Mouse (Mus musculus): Measurements from ENCODE around the gene Klk10. TPM values are rescaled to one million over a fixed set of nuclear protein-coding genes. Genes with fewer than 3 reads are reported as not detected.

Gene Klk10
- polyA plus RNA-seq (2012; rRNA removed): not detected in 2 replicates

- H3K36me3 ChIP-seq (ENCODE audit: control insufficient read depth, insufficient read depth, low read length): no peaks in the 10 kb centered on the region
- TF ChIP-seq CTCF (IDR thresholded peaks at IDR 0.05; ENCODE audit: control insufficient read depth, insufficient read depth, insufficient replicate concordance, low read depth, low read length) (no peak), POLR2A (IDR thresholded peaks at IDR 0.05; ENCODE audit: control insufficient read depth, low read depth, low read length) (no peak)
- H3K27me3 ChIP-seq (ENCODE audit: control insufficient read depth, insufficient read depth, low read length): no peaks in the 10 kb centered on the region
- H3K27ac ChIP-seq (ENCODE audit: control insufficient read depth, insufficient read depth, low read depth, low read length): no peak within 1 kb of the TSS
- H3K4me3 ChIP-seq (ENCODE audit: control insufficient read depth, low read depth, low read length): no peak within 1 kb of the TSS
- peaks cover 9% of the 10 kb centered on the region for H3K4me1 ChIP-seq (ENCODE audit: control insufficient read depth, insufficient read depth, low read length)
These were observed at the start of gene Klk10 for GRCm38 (mm10) chr7:43780746-43781145. Gene Klk10 (plus strand): TSS chr7:43781035.

GRCm38 (mm10) chr7:43747788-43748187 is 33.0 kb upstream of the Klk10 start:
- no peak overlapping the region for H3K4me3 ChIP-seq (ENCODE audit: control insufficient read depth, low read depth, low read length)
- no peaks in the 10 kb centered on the region for H3K36me3 ChIP-seq (ENCODE audit: control insufficient read depth, insufficient read depth, low read length)
- TF ChIP-seq CTCF (IDR thresholded peaks at IDR 0.05; ENCODE audit: control insufficient read depth, insufficient read depth, insufficient replicate concordance, low read depth, low read length) (no peak), POLR2A (IDR thresholded peaks at IDR 0.05; ENCODE audit: control insufficient read depth, low read depth, low read length) (no peak)
- H3K27ac ChIP-seq (ENCODE audit: control insufficient read depth, insufficient read depth, low read depth, low read length): no peak overlapping the region
- H3K4me1 ChIP-seq (ENCODE audit: control insufficient read depth, insufficient read depth, low read length): no peaks in the 10 kb centered on the region
- H3K27me3 ChIP-seq (ENCODE audit: control insufficient read depth, insufficient read depth, low read length): no peaks in the 10 kb centered on the region

GRCm38 (mm10) chr7:43752806-43753205 is 28.0 kb upstream of the Klk10 start:
- Histone ChIP-seq H3K36me3 (ENCODE audit: control insufficient read depth, insufficient read depth, low read length) (no peaks in the 10 kb centered on the region), H3K27ac (ENCODE audit: control insufficient read depth, insufficient read depth, low read depth, low read length) (no peak overlapping the region), H3K4me3 (ENCODE audit: control insufficient read depth, low read depth, low read length) (no peak overlapping the region), H3K4me1 (ENCODE audit: control insufficient read depth, insufficient read depth, low read length) (no peaks in the 10 kb centered on the region), H3K27me3 (ENCODE audit: control insufficient read depth, insufficient read depth, low read length) (no peaks in the 10 kb centered on the region)
- TF ChIP-seq POLR2A (IDR thresholded peaks at IDR 0.05; ENCODE audit: control insufficient read depth, low read depth, low read length) (no peak), CTCF (IDR thresholded peaks at IDR 0.05; ENCODE audit: control insufficient read depth, insufficient read depth, insufficient replicate concordance, low read depth, low read length) (no peak)

- H3K27ac ChIP-seq (ENCODE audit: control insufficient read depth, insufficient read depth, low read depth, low read length): no peak overlapping the region
- H3K36me3 ChIP-seq (ENCODE audit: control insufficient read depth, insufficient read depth, low read length): no peaks in the 10 kb centered on the region
- H3K4me3 ChIP-seq (ENCODE audit: control insufficient read depth, low read depth, low read length): no peak overlapping the region
- H3K27me3 ChIP-seq (ENCODE audit: control insufficient read depth, insufficient read depth, low read length): no peaks in the 10 kb centered on the region
- TF ChIP-seq POLR2A (IDR thresholded peaks at IDR 0.05; ENCODE audit: control insufficient read depth, low read depth, low read length) (no peak), CTCF (IDR thresholded peaks at IDR 0.05; ENCODE audit: control insufficient read depth, insufficient read depth, insufficient replicate concordance, low read depth, low read length) (no peak)
- no peaks in the 10 kb centered on the region for H3K4me1 ChIP-seq (ENCODE audit: control insufficient read depth, insufficient read depth, low read length)
These were observed 14.4 kb upstream of the Klk10 start for GRCm38 (mm10) chr7:43766484-43766883.

- H3K36me3 ChIP-seq (ENCODE audit: control insufficient read depth, insufficient read depth, low read length): no peaks in the 10 kb centered on the region
- H3K4me3 ChIP-seq (ENCODE audit: control insufficient read depth, low read depth, low read length): no peak within 1 kb of the TSS
- H3K4me1 ChIP-seq (ENCODE audit: control insufficient read depth, insufficient read depth, low read length): peaks cover 4% of the 10 kb centered on the region
- H3K27me3 ChIP-seq (ENCODE audit: control insufficient read depth, insufficient read depth, low read length): no peaks in the 10 kb centered on the region
- no peak within 1 kb of the TSS for H3K27ac ChIP-seq (ENCODE audit: control insufficient read depth, insufficient read depth, low read depth, low read length)
- TF ChIP-seq CTCF (IDR thresholded peaks at IDR 0.05; ENCODE audit: control insufficient read depth, insufficient read depth, insufficient replicate concordance, low read depth, low read length) (no peak), POLR2A (IDR thresholded peaks at IDR 0.05; ENCODE audit: control insufficient read depth, low read depth, low read length) (no peak)
These were observed 12.2 kb upstream of the Klk10 start, which contains the start of gene Klk12 for GRCm38 (mm10) chr7:43768597-43768996. Gene Klk12 (plus strand): TSS chr7:43768897.

GRCm38 (mm10) chr7:43769636-43770035 is 11.2 kb upstream of the Klk10 start:
- no peak for TF ChIP-seq POLR2A (IDR thresholded peaks at IDR 0.05; ENCODE audit: control insufficient read depth, low read depth, low read length)
- TF ChIP-seq CTCF (IDR thresholded peaks at IDR 0.05; ENCODE audit: control insufficient read depth, insufficient read depth, insufficient replicate concordance, low read depth, low read length): no peak
- H3K27ac ChIP-seq (ENCODE audit: control insufficient read depth, insufficient read depth, low read depth, low read length): no peak overlapping the region
- no peaks in the 10 kb centered on the region for H3K36me3 ChIP-seq (ENCODE audit: control insufficient read depth, insufficient read depth, low read length)
- H3K27me3 ChIP-seq (ENCODE audit: control insufficient read depth, insufficient read depth, low read length): no peaks in the 10 kb centered on the region
- peaks cover 4% of the 10 kb centered on the region for H3K4me1 ChIP-seq (ENCODE audit: control insufficient read depth, insufficient read depth, low read length)
- H3K4me3 ChIP-seq (ENCODE audit: control insufficient read depth, low read depth, low read length): no peak overlapping the region

GRCm38 (mm10) chr7:43770701-43771100 is 10.1 kb upstream of the Klk10 start:
- no peak for TF ChIP-seq CTCF (IDR thresholded peaks at IDR 0.05; ENCODE audit: control insufficient read depth, insufficient read depth, insufficient replicate concordance, low read depth, low read length)
- TF ChIP-seq POLR2A (IDR thresholded peaks at IDR 0.05; ENCODE audit: control insufficient read depth, low read depth, low read length): no peak
- no peaks in the 10 kb centered on the region for H3K36me3 ChIP-seq (ENCODE audit: control insufficient read depth, insufficient read depth, low read length)
- H3K4me3 ChIP-seq (ENCODE audit: control insufficient read depth, low read depth, low read length): no peak overlapping the region
- H3K4me1 ChIP-seq (ENCODE audit: control insufficient read depth, insufficient read depth, low read length): peaks cover 4% of the 10 kb centered on the region
- no peaks in the 10 kb centered on the region for H3K27me3 ChIP-seq (ENCODE audit: control insufficient read depth, insufficient read depth, low read length)
- no peak overlapping the region for H3K27ac ChIP-seq (ENCODE audit: control insufficient read depth, insufficient read depth, low read depth, low read length)

- Histone ChIP-seq H3K27ac (ENCODE audit: control insufficient read depth, insufficient read depth, low read depth, low read length) (no peak overlapping the region), H3K27me3 (ENCODE audit: control insufficient read depth, insufficient read depth, low read length) (no peaks in the 10 kb centered on the region), H3K4me1 (ENCODE audit: control insufficient read depth, insufficient read depth, low read length) (peaks cover 4% of the 10 kb centered on the region), H3K36me3 (ENCODE audit: control insufficient read depth, insufficient read depth, low read length) (no peaks in the 10 kb centered on the region), H3K4me3 (ENCODE audit: control insufficient read depth, low read depth, low read length) (no peak overlapping the region)
- TF ChIP-seq CTCF (IDR thresholded peaks at IDR 0.05; ENCODE audit: control insufficient read depth, insufficient read depth, insufficient replicate concordance, low read depth, low read length) (no peak), POLR2A (IDR thresholded peaks at IDR 0.05; ENCODE audit: control insufficient read depth, low read depth, low read length) (no peak)
These were observed 8.9 kb upstream of the Klk10 start for GRCm38 (mm10) chr7:43771916-43772315.

Data from testis, adult 2 months (tissue).